Mouse (Mus musculus) forebrain, embryonic 11.5 days (tissue): ENCODE results near the gene Nop9. TPM values are rescaled to one million over a fixed set of nuclear protein-coding genes. Genes with fewer than 3 reads are reported as not detected.

Experiments used
- ATAC-seq: fragments of 200-750 bp; cut with Nextera tagmentation; replicated peaks from 2 replicates; pipeline ENCODE4 v1.8.0; 2017; ENCODE audit warnings: moderate TSS enrichment; ENCODE audit not compliant: low FRiP score
- DNase-seq: peaks from one replicate; pipeline ENCODE4 v3.0.0-alpha.2; 2017; ENCODE audit warnings: low spot score
- H3K27ac ChIP-seq: fragments of 300-500 bp; sonication (generic); 2 replicates; pipeline ENCODE4 v1.5.1; 2014; ENCODE audit warnings: low read depth, low read length
- H3K27me3 ChIP-seq: fragments of 300-500 bp; sonication (generic); 2 replicates; pipeline ENCODE4 v1.6.1; 2014; ENCODE audit warnings: mild to moderate bottlenecking, low read length, mixed read lengths; ENCODE audit not compliant: control insufficient read depth, insufficient read depth
- H3K36me3 ChIP-seq: fragments of 300-500 bp; sonication (generic); 2 replicates; pipeline ENCODE4 v1.6.1; 2014; ENCODE audit warnings: mild to moderate bottlenecking, low read length, moderate library complexity, mixed read lengths; ENCODE audit not compliant: control insufficient read depth, insufficient read depth
- H3K4me1 ChIP-seq: fragments of 300-500 bp; sonication (generic); replicated peaks from 2 replicates; pipeline ENCODE4 v1.6.1; 2014; ENCODE audit warnings: low read length, mixed read lengths; ENCODE audit not compliant: control insufficient read depth, insufficient read depth
- H3K4me2 ChIP-seq: fragments of 300-500 bp; sonication (generic); 2 replicates; pipeline ENCODE4 v1.6.1; 2014; ENCODE audit warnings: low read depth, mild to moderate bottlenecking, low read length, moderate library complexity, mixed read lengths; ENCODE audit not compliant: severe bottlenecking
- H3K4me3 ChIP-seq: fragments of 300-500 bp; sonication (generic); 2 replicates; pipeline ENCODE4 v1.5.1; 2014; ENCODE audit warnings: low read depth, low read length
- H3K9ac ChIP-seq: fragments of 300-500 bp; sonication (generic); 2 replicates; pipeline ENCODE4 v1.6.1; 2014; ENCODE audit warnings: low read length
- H3K9me3 ChIP-seq: fragments of 300-500 bp; sonication (generic); 2 replicates; pipeline ENCODE4 v1.6.1; 2016; ENCODE audit warnings: low read length, mixed read lengths; ENCODE audit not compliant: control insufficient read depth
- WGBS: fragments of 180-500 bp; shearing (Covaris S2); extraction: QIAGEN DNeasy Blood & Tissue Kit; methylation state at CpG from one replicate; pipeline ENCODE4 v1.1.7; 2014; 5-methylcytosine and 5-hydroxymethylcytosine counted together
- polyA plus RNA-seq: library from polyadenylated mRNA; unstranded; fragments of >200 nt; fragmentation: Nextera tagmentation; extraction: Ambion mirVana; gene quantifications from 2 replicates; pipeline ENCODE4 v1.2.1, GENCODE M21; 2014

The Nop9 gene
- polyA plus RNA-seq, 1 experiment from 2014 or later = 54.2 TPM

- H3K9ac ChIP-seq = no peak overlapping the region
- H3K9me3 ChIP-seq = no peaks in the 10 kb centered on the region
- H3K4me1 ChIP-seq = no peaks in the 10 kb centered on the region
- H3K4me3 ChIP-seq = no peak overlapping the region
- H3K36me3 ChIP-seq = no peaks in the 10 kb centered on the region
- no peak overlapping the region for H3K27ac ChIP-seq
- DNase-seq = no peak
- H3K4me2 ChIP-seq = no peak overlapping the region
- no peaks in the 10 kb centered on the region for H3K27me3 ChIP-seq
- WGBS = 88% methylated on average over 15 of the region's 15 CpGs
- ATAC-seq = no peak
Observed at GRCm38 (mm10) chr14:55795380-55796163, 50.1 kb downstream of the Nop9 start.

Other genes with a start within 250 kb of the Nop9 start
- gene Cpne6, start 235.2 kb upstream of the Nop9 start, polyA plus RNA-seq = 0.21 and 0.28 TPM in 2 replicates
- gene Nrl, start 220.7 kb upstream of the Nop9 start, polyA plus RNA-seq = not detected in 2 replicates
- 16.2 and 17.8 TPM in 2 replicates for gene Pck2, start 205.4 kb upstream of the Nop9 start, polyA plus RNA-seq
- 74.2 and 74.6 TPM in 2 replicates for gene Dcaf11, start 185.7 kb upstream of the Nop9 start, polyA plus RNA-seq
- gene A730061H03Rik, start 185.3 kb upstream of the Nop9 start, polyA plus RNA-seq = 0.71 TPM in 1 of 2 replicates, not detected in the other
- gene Fitm1, start 170.1 kb upstream of the Nop9 start, polyA plus RNA-seq = not detected in 2 replicates
- gene Psme1, start 167.6 kb upstream of the Nop9 start, polyA plus RNA-seq = 100 and 105 TPM in 2 replicates
- gene Emc9, start 160.4 kb upstream of the Nop9 start, polyA plus RNA-seq = 3.4 and 4.7 TPM in 2 replicates
- 178 and 187 TPM in 2 replicates for gene Psme2, start 154.6 kb upstream of the Nop9 start, polyA plus RNA-seq
- 13.7 and 18.1 TPM in 2 replicates for gene Rnf31, start 154.0 kb upstream of the Nop9 start, polyA plus RNA-seq
- gene Irf9, start 142.1 kb upstream of the Nop9 start, polyA plus RNA-seq = 6.5 and 8.6 TPM in 2 replicates
- gene Rec8, start 127.7 kb upstream of the Nop9 start, polyA plus RNA-seq = 4.8 and 5.5 TPM in 2 replicates
- 77.2 and 104 TPM in 2 replicates for gene Ipo4, start 109.7 kb upstream of the Nop9 start, polyA plus RNA-seq
- 3.4 and 4.0 TPM in 2 replicates for gene Gm49378, start 107.8 kb upstream of the Nop9 start, polyA plus RNA-seq
- gene Tm9sf1, start 101.9 kb upstream of the Nop9 start, polyA plus RNA-seq = 77.1 and 78.4 TPM in 2 replicates
- gene Tssk4, start 95.5 kb upstream of the Nop9 start, polyA plus RNA-seq = 0.76 and 0.99 TPM in 2 replicates
- gene Mdp1, start 85.2 kb upstream of the Nop9 start, polyA plus RNA-seq = 61.9 and 62.3 TPM in 2 replicates
- 59.7 and 62.5 TPM in 2 replicates for gene Gmpr2, start 73.8 kb upstream of the Nop9 start, polyA plus RNA-seq
- 583 and 616 TPM in 2 replicates for gene Nedd8, start 73.6 kb upstream of the Nop9 start, polyA plus RNA-seq
- gene Tinf2, start 63.9 kb upstream of the Nop9 start, polyA plus RNA-seq = 73.8 and 74.8 TPM in 2 replicates
- gene Tgm1, start 31.8 kb upstream of the Nop9 start, polyA plus RNA-seq = 0.21 and 1.4 TPM in 2 replicates
- 23.4 and 27.1 TPM in 2 replicates for gene Rabggta, start 23.4 kb upstream of the Nop9 start, polyA plus RNA-seq
- 63.6 and 76.7 TPM in 2 replicates for gene Dhrs1, start within 50 bp of the Nop9 start, polyA plus RNA-seq
- not detected in 2 replicates for gene Cideb, start 12.8 kb downstream of the Nop9 start, polyA plus RNA-seq
- 0.32 and 0.43 TPM in 2 replicates for gene Ltb4r2, start 15.7 kb downstream of the Nop9 start, polyA plus RNA-seq
- 0.45 TPM in 1 of 2 replicates, not detected in the other for gene Ltb4r1, start 20.3 kb downstream of the Nop9 start, polyA plus RNA-seq
- gene Adcy4, start 38.4 kb downstream of the Nop9 start, polyA plus RNA-seq = 6.1 and 7.2 TPM in 2 replicates
- gene Ripk3, start 43.2 kb downstream of the Nop9 start, polyA plus RNA-seq = 6.6 and 9.7 TPM in 2 replicates
- 30.8 and 32.7 TPM in 2 replicates for gene Nfatc4, start 77.5 kb downstream of the Nop9 start, polyA plus RNA-seq
- 20.2 and 20.3 TPM in 2 replicates for gene Nynrin, start 108.3 kb downstream of the Nop9 start, polyA plus RNA-seq
- gene Cbln3, start 138.7 kb downstream of the Nop9 start, polyA plus RNA-seq = 0.37 TPM in 1 of 2 replicates, not detected in the other
- gene Khnyn, start 139.3 kb downstream of the Nop9 start, polyA plus RNA-seq = 13.6 and 14.9 TPM in 2 replicates
- gene Sdr39u1, start 154.6 kb downstream of the Nop9 start, polyA plus RNA-seq = 38.0 and 48.6 TPM in 2 replicates
- not detected in 2 replicates for gene Cma1, start 199.0 kb downstream of the Nop9 start, polyA plus RNA-seq
- not detected in 2 replicates for gene Cma2, start 205.3 kb downstream of the Nop9 start, polyA plus RNA-seq